Mouse (Mus musculus): ENCODE data around the gene Mn1.

DNA sequence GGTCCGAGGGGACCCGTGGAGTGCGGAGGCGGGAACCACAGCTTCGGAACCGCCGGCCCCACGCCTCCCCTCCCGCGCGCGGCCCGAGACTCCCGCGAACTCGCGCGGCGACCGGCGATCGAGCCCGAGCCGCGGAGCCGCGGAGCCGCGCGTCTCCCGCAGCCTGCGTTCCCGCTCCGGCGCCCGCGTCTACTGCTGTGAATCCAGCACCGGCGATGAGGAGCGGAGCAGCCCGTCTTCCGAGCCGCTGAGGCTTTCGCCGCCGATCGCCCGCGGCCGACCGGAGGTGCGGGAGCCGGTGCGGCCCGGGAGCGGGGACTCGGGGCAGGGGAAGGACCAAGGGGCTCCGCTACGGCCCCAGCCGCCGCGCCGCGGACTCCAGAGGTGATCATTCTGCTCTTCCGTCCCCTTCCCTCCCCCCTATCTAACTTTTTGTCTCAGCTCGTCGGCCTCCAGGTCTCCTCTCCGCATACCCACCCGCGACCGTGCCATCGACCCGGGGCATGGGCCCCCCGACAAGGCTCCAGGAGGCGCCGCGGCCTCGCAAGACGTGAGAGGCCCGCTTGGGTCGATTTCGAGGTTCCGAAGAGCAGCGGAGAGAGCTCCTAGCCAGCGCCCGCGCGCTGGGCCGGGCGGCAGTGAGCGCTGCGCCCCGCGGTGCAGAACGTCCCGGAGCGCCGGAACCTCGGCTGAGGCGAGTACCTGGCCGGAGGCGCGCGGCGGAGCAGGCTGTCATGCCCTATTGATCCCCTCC lies 393 bp downstream of the Mn1 start:
- TF ChIP-seq CTCF (IDR thresholded peaks at IDR 0.05; ENCODE audit: control insufficient read depth, insufficient read depth, low read length) (no peak), POLR2A (IDR thresholded peaks at IDR 0.05; ENCODE audit: borderline replicate concordance, control insufficient read depth, low read depth, low read length) (no peak)

All from bone marrow, adult 2 months (tissue).